Mouse (Mus musculus): ENCODE measurements at regions not wholly inside any gene's neighbourhood (a gene's known extent, or its start where the extent isn't known, plus 50 kb on each side); places are given as distances from the start of the nearest gene placed in this dataset.
A peak's percentile ranks its signal among the peaks of the same experiment; 100 is the strongest.

DNA sequence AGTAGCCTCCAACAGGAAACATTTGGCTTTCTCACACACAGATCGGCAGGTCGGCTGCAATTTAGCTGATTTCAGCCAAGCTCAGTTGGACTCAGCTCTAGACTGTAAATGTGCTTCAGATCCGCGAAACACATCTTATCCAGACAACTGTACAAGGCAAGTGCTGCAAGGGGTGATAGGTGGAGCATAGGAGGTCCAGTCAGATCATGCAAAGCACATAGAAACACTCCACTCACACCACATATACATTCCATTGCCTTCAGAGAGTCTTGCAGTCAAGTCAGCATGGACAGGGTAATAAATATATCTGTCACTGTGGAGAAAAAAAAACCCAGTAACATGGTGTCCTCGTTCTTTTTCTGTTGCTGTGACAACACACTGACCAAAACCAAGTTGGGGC lies 160.3 kb downstream of the H2al1j start:
- DNase-seq: no peak

DNA sequence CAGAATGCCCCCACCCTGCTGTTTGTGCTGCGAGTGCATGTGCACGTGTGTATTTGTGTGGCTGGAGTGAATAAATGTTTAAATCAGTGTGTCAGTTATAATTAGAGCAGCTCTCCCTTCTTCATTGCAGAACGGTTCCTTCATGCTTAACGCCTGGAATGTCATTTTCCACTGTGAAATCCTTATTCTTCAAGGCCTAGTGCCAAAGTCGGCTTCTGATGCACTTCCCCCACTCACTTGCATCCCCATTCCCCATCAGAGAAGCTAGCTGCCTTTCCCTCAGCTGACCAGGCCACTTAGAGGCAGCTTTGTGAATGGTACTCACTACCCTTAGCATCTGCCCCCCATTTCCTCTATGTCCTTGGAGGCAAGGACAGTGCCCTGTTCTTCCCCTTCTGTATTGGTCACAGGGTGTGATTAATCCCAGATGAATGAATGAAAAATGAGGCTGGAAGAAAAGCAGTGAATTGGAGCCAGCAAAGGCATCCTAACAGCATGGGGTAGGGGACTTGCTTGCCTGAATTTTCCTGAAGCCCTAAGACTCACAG lies 162.6 kb downstream of the H2al1j start:
- DNase-seq: no peak

DNA sequence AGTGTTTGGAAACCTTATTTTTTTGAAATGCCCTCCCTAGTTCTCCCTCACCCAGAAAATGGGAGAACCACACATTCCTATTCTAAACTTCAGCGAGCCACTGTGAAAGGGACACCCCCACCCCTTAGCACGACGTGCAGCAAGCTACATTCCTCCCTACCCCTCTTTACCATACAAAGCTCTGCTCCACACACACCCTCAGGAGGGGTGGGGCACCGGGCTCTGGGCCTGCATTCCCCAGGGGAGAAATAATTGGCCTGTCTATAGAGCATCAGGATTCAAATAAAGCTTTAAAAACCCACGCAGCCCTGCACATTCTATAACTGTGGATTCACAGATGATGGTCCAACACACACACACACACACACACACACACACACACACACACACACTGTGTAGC lies 163.6 kb downstream of the H2al1j start:
- DNase-seq: no peak

DNA sequence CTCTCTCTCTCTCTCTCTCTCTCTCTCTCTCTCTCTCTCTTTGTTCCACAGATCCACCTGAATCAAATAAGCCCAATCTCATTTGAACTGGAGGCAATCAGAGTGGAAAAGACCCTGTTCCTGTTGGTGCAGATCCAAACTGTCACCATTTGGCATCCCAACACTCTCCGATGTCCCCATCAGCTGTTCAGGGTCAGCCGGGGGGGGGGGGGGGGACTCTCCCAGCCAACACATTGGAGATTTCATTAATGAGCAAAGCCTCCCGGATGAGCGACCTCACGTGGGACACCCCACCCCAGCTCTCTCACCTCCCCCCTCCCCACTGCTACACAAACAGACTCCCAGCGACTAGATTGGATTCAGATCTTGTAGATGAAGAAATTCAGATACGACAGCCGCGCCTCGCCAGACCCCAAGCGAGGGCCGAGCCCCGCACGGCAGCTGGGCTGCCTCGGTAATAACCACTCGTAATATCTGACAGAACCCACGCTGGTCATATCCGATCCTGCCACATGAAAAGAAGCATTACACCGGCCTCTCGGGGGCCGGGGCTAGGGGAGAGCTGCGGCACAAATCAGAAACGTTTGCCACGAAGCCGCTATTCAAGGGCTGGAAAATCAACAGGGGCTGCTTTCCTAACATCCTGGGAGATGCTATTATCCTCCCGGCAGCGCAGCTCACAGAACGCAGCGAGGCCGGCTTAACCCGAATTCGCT lies 164.2 kb downstream of the H2al1j start:
- no peak for DNase-seq

DNA sequence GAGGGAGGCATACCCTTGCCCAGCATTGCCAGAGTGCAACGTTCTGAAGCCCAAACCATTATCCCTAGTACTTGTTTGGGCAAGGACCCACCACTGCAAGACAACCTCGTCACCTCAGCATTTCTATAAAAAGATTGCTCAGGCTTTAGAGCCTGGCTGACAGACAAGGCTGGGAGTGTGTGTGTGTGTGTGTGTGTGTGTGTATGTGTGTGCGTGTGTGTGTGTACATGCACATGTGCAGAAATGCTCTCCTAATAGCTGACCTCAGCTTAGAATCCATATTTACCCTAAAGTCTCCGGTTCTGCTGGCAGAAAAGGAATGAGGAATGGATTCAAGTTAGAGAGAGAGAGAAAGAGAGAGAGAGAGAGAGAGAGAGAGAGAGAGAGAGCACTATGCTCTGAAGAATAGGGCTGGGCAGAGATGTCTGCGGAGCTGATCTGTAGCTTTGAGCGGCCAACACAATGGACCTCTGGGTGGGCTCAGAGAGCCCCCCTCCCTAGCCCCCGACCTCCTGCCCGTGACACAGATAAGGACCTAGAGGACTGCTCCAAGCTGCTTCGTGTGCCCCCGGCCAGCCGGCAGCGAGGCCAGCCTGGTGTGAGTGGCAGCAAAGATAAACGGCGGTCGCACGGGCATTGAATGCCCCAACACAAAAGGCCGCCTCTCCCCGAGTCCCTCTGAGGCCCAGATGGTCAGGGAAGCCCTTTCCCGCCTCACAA lies 166.1 kb downstream of the H2al1j start:
- no peak for DNase-seq

DNA sequence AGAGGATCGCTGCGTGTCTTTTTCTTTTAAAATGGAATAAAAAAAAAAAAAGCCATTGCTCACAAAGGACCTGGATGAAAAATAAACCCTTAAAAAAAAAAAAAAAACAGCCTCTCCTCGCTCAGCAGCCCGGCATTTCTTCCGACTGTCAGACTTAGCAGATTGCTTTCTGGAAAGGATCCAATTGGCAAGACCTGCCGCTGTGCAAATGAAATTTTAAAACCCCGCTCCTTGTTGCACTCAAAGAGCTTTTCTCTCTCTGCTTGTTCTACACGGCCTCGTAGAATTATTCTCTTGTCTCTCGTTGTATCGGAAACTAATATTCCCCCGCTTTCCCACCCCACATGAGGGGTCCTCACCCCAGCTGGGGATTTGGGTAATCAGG lies 166.6 kb downstream of the H2al1j start:
- no peak for DNase-seq

DNA sequence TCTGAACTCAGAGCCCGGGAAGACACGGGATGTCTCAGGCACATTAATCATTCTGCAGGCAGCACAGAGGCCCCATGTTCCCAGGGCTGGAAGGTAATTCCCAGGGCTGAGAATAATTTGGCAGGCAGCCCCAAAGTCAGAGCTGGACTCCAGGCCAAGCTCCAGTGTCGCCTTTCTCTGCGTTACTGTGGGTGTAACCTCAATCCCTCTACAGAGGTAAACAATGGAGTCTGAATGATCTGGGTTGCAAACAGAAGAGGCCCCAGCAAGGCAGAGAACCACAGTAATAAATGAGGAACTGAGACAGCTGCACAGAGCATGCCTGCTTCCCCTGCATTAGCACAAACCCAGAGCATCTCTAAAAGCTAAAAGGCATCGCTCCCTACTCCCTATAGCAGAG lies 184.8 kb downstream of the H2al1j start:
- DNase-seq: peak; percentile 30

DNA sequence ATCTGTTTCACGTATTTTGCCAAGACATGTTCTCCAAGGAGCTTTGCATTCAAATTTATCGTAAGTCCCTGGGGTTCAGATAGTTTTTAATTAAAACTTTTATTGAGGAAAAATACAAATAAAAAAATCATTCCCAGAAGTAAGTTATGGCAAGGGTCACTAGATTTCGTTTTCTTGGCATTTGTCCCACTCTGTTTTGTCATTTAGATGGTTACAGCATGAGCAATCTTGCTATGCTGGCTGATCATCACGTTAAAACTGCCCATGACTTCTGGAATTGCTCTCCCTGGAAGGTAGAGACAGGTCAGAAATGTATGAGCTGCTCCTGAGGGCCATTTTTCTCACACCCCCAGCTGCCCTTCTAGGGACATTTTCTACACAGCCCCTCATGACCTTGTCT lies 185.3 kb downstream of the H2al1j start:
- DNase-seq: no peak

DNA sequence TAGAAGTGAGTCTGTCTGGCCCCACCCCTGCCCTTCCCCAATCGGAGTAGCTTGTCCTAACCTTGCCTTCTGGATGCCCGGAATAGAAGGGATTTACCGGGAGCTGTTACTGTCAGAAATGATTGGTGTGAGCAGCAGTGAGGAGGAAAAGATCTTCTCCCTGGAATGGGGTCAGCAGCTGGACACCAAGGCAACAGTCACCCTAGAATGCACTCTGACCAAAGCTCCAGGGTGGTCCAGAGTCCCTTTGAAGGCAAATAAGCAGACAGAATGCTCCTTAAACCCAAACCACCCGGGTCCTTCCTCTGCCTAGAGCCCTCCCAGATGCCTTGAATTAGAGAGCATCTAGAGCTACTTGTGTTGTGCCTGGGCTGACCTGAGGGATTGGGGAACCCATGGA lies 196.2 kb downstream of the H2al1j start:
- no peak for DNase-seq

DNA sequence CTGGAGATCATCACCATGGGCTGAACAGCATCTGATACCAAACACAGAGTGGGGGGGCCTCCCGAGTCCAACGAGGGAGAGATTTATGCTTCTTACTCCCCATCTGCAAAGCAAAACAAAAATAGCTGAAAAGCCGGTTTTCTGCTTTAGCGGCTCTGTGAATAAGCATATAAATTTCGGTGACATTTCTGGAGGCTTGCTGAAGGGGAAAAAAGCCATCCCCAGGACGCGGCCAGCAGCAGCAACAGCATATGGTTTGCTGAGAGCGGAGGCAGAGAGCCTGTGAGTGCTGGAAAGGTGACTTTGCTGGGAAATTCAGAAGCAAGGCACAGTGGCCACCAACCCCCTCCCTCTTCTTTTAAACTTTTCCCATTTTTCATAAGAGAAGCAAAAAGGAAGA lies 197.7 kb downstream of the H2al1j start:
- no peak for DNase-seq

DNA sequence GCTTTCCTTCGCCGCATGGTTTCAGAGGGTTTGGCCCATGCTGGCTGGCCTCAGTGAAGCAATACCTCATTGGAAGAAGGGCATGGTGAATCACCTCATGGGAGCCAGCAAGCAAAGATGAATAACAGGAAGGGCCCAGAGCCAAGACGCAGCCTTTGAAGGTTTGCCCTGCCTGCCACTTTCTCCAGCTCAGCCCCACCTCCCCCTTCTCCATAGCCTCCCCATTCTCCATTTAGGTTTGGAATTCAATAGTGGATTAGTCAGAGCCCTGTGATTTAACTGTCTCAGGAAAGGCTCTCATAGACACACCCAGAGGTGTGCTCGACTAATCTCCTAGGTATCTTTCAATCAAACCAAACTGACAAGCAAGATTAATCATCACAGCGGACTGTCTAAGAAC lies 201.0 kb downstream of the H2al1j start:
- peak; percentile 59 for DNase-seq

DNA sequence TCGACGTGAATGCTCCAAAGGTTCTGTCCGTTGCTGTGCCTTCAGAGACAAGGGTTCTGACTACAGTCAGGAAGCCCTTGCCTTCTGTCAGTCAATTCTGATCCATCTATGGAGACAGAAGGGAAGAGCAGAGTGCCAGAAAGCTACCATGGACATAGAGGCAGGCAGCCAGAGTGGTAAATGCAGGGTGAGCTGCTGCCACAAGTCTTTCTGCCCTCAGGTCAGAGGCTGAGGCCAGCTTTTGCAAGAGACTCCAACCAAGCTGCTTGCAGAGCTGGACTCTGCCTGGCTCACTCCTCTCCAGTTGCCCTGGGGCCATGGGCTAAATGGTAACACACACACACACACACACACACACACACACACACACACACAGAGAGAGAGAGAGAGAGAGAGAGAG lies 201.6 kb downstream of the H2al1j start:
- DNase-seq: no peak

DNA sequence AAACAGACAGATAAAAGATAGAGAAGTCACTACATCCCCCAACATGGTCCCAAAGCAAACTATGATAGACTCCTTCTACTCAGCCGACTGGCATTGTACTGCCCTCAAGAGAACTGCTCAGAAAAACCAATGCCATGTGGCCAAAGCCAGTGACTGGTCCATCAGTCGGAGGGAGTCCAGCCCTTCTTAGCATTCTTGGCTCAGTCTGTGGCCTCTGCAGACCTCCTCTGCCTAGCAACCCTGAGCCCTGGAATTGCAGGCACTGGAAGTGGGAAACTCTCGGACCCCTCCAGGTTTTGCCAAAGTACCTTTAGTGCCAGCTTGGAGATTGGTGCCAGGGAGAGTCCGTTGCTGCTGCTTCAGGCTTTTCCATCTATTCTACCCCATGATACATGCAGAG lies 205.2 kb downstream of the H2al1j start:
- no peak for DNase-seq

DNA sequence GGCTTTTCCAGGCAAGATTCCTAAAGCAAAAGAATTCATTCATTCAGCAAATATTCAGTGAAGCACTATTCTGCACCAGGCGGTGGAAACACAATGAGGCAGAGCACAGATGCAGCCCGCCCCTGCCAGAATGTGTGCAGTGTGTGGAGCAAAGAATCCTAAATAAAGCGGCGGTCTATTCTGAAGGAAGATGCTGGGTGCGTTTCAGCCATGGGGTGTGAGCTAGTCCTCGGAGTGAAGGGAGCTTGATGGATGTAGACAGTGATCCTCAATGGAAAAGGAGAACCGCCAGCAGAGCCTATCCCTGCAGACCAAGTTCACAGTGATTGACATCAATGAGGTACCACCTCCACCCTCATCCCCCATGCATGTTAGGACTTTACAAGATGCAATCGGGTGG lies 206.2 kb downstream of the H2al1j start:
- DNase-seq: no peak

DNA sequence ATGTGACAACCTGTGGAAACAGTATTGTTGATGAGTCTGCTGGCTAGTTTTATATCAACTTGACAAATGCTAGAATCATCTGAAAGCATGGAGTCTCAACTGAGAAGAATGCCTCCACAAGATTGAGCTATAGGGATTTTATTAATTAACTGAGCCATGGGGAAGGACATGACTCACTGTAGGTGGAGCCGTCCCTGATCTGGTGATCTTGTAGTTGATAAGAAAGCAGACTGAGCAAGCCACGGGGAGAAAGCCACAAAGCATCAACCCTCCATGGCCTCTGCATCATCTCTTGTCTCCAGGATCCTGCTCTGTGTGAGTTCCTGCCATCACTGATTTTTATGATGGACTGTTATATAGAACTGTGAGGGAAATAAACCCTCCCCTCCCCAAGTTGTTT lies 213.4 kb downstream of the H2al1j start:
- DNase-seq: no peak

DNA sequence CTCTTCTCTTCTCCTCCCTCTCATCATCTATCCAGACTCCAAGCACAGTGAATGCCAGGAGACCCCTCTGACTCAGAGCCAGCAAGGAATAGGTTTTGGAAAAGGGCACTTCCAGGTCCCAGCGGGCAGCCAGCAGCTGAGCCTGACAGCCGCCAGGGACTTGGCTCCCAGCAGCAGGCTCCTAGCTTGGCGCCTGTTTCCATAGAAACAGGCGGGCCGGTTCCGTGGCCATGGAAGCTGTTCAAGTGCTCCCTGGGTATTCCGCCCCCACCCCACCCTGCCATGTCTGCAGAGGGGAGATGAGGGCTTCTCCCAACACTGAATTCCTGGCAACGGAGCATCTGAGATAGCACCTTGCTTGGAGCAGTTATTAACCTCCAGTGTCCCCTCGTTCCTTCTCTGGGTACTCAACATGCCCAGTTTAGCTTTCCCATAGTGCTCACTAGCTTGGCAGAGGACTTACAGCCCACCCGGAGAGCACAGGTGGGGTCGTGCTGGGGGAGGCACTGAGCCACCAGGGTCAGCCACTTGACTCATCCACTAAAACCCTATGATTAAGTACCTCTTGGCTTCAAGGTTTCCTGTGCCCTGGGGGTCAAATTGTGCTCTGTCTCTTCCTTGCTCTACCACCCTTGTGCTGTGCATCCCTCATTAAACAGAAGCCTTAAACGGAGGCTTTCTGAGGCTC lies 222.7 kb downstream of the H2al1j start:
- DNase-seq: no peak

DNA sequence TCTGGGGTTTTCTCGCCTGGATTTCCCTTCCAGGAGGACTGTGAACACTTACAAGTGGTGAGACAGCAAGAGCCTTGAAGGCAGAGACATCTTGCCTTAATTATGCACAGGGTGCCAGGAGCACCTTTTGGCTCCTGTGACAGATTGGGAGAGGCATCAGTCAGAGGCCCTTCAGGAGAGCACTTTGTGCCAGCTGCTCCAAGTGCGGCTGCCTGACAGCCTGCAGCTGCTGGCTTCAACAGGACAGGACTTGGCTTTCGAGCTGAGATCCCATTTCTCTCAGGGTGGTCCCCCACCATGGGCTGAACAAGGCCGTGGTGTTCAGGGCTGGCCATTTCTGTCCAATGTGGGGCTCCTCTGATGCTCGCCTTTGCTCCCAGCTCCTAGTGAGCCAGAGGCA lies 224.6 kb downstream of the H2al1j start:
- DNase-seq: no peak

DNA sequence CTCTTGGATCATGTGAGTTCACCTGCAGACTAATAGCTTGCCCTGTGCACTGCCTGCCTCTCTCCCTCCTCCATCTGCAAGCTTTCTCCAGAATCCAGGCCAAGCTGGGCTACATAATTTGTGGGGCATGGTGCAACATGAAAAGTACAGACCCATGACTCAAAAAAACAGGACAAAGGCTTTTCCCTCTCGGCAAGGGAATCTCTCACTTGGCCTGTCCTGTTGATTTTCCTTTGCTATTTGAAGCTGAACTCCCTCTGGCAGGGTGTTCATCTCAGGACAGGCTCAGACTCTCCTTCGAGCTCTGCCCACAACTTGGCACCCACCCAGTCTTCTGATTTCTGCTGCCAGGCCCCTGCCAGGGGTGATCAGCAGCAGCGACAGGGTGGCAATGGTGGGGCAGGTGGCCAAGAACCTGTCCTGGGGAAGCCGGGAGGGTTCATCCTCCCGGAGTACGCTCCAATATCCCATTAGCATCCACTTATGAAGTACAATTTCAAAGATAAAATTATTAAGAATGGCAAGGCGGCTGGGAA lies 227.5 kb downstream of the H2al1j start:
- DNase-seq: peak; percentile 24

DNA sequence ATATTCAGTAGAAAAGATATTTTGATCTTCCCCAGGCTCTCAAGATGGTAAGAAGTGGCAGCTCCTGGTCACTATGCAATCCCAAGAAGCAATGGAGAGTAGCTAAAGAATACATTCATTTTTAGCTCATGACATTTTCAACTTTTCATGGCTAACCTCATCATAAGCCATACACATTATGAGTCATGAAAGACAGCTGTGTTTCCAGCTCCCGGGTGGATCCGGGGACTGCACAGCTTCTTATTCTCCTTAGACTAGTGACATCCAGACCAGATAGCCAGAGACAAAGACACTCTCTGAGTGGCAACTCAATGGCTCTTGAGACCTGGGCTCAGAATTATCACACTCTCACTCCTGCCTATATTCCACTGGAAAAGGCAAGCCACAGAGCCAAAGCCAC lies 230.6 kb downstream of the H2al1j start:
- no peak for DNase-seq

DNA sequence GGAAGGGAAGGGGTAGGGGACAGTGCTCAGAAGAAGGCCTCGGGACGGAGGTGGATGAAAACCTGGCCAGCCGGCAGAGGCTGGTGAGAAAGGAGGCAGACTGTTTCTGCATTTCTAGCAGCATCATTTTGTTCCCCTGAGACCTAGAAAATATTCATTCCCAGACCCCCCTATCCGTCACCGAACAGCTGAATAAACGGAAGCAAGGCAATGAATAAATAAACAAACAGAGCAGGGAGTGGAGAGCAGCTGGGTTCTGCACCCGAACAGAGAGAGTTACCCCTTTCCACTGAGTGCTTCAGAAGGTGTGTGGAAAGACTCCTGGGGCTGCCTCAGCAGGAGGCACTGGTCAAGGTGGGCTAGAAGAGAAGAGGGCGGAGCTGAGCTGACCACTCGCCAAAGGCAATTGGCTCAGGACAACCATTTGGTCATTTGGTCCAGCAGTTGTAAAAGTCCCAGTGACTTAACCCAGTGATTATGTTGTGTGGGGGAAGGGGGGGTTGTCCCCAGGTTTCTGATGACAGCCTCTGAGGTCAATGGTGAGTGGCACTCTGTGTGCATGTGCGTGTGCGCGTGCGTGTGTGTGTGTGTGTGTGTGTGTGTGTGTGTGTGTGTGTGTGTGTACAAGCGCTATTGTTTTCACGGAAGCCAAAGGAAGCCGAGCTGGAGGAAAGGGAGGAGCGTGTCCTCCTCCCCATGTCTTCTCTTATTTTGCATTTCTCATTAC lies 233.1 kb downstream of the H2al1j start:
- DNase-seq: no peak

DNA sequence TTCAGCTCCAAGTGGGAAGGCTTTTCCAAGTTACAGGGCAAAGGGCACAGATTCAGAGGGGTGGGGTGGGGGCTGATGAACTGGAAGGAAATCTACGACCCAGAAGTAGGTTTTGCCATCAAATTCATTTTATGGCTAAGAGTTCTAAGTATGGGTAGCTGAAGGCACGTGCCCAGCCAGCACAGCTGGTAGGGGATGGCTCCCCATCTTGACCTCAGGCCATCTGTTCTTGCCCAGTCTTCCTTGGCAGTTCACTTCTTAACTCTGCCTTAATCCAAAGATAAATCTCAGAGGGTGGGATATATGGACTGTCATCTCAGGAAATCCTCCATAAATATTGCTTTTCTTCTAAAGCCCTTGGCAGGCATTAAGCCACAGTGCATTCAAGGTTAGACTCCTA lies 238.3 kb downstream of the H2al1j start:
- DNase-seq: no peak

DNA sequence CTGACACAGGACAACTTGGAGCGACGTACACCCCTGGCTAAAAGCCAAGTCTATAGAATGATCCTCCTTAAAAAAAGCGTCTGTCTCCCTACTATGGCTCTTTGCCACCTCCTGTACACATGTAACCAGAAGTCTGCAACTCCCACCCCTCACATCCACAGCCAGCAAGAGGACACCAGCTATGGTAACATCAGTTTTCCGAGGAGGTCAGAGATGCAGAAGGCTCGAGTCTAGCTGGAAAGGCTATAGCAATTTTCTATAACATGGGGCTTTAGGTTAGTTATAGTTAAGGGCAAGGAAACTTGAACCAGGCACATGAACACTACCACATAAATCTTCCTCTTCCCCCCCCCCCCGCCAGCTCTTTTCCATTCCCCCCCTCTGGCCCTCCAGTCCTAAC lies 240.2 kb downstream of the H2al1j start:
- no peak for DNase-seq

All from adrenal gland, postnatal 25 days (tissue).